Mouse (Mus musculus): ENCODE data around the gene Golga5. TPM values are rescaled to one million over a fixed set of nuclear protein-coding genes. Genes with fewer than 3 reads are reported as not detected.

Gene Golga5
- polyA plus RNA-seq, 1 experiment from 2014 or later, result 30.9 TPM

DNA sequence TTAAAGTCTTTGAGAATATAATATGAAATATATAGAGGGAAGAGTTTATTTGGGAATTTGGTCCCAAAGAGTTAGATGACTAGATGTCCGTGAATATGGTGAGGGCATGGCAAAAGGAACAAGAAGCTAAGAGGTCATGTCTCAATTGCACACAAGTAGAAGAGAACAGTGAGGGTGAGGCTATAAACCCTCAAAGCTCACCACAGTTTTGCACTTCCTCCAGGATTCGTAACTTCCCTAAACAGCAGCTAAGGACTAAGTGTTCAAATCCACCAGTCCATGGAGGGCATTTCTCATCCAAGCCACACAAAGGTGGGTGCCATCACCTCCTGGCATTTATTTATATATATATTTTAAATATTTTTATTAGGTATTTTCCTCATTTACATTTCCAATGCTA is 32.1 kb downstream of the Golga5 start:
- H3K9me3 ChIP-seq (replicated peaks), result no peaks in the 10 kb centered on the region
- 88% methylated on average over 2 of the region's 2 CpGs for WGBS

DNA sequence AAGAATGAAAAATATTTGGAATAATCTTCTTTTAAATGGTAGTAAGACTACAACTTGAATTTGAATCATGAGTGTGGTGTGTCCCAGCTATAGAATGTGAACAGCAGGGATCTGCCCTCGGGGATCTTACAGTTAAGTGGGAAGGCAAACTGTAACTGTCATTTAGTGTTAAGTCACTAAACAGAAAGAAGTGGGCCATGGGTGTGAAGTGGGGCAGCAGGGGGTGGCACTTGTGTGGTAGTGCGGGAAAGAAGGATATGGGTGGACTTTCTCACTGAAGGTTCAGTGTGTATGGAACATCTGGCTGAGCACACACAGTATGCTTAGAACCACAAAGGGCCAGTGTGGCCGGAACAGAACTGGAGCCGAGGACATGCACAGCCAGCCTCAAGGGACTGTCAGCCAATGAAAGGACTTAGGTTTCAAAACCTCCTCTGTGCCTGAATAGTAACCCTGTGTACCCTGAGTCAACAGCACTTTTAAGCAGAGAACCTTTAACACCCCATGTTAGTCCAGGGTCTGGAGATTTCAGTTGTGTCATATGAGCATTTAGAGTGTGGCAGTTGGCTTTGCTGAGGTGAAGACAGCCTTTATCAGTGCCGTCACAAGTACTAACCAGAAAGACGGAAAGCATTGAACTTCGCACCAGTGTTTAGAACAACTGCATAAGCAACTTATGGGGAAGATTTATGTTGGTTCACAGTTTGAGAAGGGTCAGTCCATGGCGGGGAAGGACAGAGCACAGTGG is 33.1 kb downstream of the Golga5 start:
- H3K9me3 ChIP-seq (replicated peaks), result no peaks in the 10 kb centered on the region
- DNase-seq (ENCODE audit: low spot score), result no peak
- no peaks in the 10 kb centered on the region for H3K27me3 ChIP-seq (ENCODE audit: low read depth, poor library complexity, severe bottlenecking)
- H3K27ac ChIP-seq, result no peak overlapping the region
- peaks cover 33% of the 10 kb centered on the region for H3K4me1 ChIP-seq
- H3K4me3 ChIP-seq, result no peak overlapping the region
- peaks cover 5% of the 10 kb centered on the region for H3K36me3 ChIP-seq
- 79% methylated on average over 8 of the region's 8 CpGs for WGBS

More for the DNA sequence above, 32.1 kb downstream of the Golga5 start:
- no peak overlapping the region for H3K27ac ChIP-seq
- H3K4me1 ChIP-seq, result peaks cover 34% of the 10 kb centered on the region
- H3K27me3 ChIP-seq (ENCODE audit: low read depth, poor library complexity, severe bottlenecking), result no peaks in the 10 kb centered on the region
- no peak for DNase-seq (ENCODE audit: low spot score)
- H3K36me3 ChIP-seq, result peaks cover 15% of the 10 kb centered on the region
- H3K4me3 ChIP-seq, result no peak overlapping the region

DNA sequence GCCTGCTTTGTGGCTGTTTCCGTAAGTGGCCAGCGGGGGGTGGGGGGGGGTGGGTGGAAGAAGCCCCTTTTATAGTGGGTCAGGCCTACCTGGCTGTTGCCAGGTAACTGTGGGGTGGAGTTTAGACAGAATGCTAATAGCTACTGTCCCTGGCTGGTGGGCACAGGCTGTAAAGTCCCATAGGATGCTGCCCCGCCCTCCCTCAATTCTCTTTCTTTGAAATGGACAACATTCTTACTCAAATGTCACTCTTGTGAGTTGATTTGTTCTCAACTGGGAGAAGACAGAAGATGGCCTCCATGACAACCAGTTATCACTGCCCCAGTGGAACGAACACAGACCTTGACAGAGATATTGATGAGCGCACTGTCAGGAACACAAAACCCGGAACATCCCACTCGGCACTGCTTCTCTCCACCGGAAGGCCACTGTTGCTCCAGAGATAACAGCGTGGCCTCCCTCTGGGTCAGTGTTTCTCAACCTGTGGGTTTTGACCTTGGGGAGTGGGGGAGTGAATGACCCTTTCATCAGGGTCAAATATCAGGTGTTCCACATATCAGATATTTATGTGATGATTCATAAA is 36.3 kb downstream of the Golga5 start:
- no peak for DNase-seq (ENCODE audit: low spot score)
- Histone ChIP-seq H3K27me3 (ENCODE audit: low read depth, poor library complexity, severe bottlenecking) (no peaks in the 10 kb centered on the region), H3K36me3 (no peaks in the 10 kb centered on the region), H3K4me1 (peaks cover 12% of the 10 kb centered on the region; the same call in 1 of the 2 replicates), H3K27ac (peak overlapping the region; percentile 9; the same call in 1 of the 2 replicates), H3K4me3 (no peak overlapping the region), H3K9me3 (replicated peaks) (no peaks in the 10 kb centered on the region)
- WGBS, result 77% methylated on average over 9 of the region's 9 CpGs

DNA sequence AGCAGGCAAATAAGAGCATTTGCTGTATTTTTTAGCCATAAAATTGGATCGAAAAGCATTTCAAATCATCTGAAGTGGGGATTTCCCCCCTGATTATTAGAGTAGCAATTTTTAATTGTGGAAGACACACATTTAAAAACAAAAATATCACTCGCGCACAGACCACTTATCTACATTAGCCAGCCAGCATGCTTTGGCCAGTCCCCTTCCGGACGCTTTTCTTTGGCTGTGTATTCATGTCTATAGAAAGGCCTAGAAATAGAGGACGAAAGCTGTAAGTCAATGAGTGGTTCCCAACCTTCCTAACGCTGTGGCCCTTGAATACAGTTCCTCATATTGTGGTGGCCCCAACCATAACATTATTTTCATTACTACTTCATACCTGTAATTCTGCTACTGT is 37.0 kb downstream of the Golga5 start:
- no peaks in the 10 kb centered on the region for H3K27me3 ChIP-seq (ENCODE audit: low read depth, poor library complexity, severe bottlenecking)
- WGBS, result 94% methylated on average over 7 of the region's 7 CpGs
- H3K4me1 ChIP-seq, result peaks cover 16% of the 10 kb centered on the region
- H3K36me3 ChIP-seq, result no peaks in the 10 kb centered on the region
- H3K27ac ChIP-seq, result no peak overlapping the region
- H3K4me3 ChIP-seq, result no peak overlapping the region
- DNase-seq (ENCODE audit: low spot score), result no peak
- no peaks in the 10 kb centered on the region for H3K9me3 ChIP-seq (replicated peaks)

DNA sequence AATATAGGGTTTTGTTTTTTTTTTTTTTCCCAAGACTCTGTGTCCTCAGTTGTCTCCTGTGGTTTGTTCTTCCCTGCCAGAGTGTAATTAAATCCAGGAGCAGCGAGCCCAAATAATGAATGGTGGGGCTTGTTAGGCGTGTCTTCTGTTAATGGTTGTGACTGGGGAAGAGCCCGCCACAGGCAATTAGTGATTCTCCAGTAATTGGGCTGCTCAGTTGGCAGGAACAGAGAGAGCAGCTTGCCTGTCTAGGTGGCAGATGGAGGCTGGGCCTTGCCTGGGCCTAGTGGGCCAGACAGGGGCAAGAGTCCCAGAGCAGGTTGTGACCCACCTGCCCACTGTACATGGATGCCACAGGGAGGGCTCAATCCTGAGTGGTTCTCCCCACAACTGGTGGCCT is 42.4 kb downstream of the Golga5 start:
- 12% methylated on average over 3 of the region's 3 CpGs for WGBS
- Histone ChIP-seq H3K4me3 (no peak overlapping the region), H3K36me3 (no peaks in the 10 kb centered on the region), H3K4me1 (peaks cover 29% of the 10 kb centered on the region), H3K27ac (peak overlapping the region; percentile 10; the same call in 1 of the 2 replicates), H3K27me3 (ENCODE audit: low read depth, poor library complexity, severe bottlenecking) (no peaks in the 10 kb centered on the region), H3K9me3 (replicated peaks) (no peaks in the 10 kb centered on the region)
- no peak for DNase-seq (ENCODE audit: low spot score)

DNA sequence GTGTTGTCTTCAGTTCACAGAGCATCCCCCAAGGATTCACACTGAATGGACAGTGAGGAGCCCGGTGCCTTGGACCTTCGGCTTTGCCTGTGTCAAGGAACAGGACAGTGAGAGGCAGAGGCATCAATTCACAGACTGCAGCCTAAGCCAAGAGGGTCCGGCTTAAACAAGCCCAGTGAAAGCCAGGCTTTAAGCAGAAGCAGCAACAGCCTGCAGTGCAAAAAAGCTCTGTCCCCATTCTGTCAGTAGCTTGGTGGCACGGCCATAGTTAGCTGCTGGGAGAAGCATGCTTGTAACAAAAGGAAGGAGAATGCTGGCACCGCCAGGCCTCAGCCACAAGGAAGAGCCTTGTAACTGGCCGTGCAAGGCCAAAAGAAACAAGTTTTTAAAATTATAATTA is 45.2 kb downstream of the Golga5 start:
- peaks cover 32% of the 10 kb centered on the region for H3K4me1 ChIP-seq
- H3K36me3 ChIP-seq, result no peaks in the 10 kb centered on the region
- 77% methylated on average over 6 of the region's 6 CpGs for WGBS
- no peak for DNase-seq (ENCODE audit: low spot score)
- peak overlapping the region; percentile 71; the same call in 1 of the 2 replicates for H3K27ac ChIP-seq
- no peaks in the 10 kb centered on the region for H3K27me3 ChIP-seq (ENCODE audit: low read depth, poor library complexity, severe bottlenecking)
- no peak overlapping the region for H3K4me3 ChIP-seq
- H3K9me3 ChIP-seq (replicated peaks), result no peaks in the 10 kb centered on the region

DNA sequence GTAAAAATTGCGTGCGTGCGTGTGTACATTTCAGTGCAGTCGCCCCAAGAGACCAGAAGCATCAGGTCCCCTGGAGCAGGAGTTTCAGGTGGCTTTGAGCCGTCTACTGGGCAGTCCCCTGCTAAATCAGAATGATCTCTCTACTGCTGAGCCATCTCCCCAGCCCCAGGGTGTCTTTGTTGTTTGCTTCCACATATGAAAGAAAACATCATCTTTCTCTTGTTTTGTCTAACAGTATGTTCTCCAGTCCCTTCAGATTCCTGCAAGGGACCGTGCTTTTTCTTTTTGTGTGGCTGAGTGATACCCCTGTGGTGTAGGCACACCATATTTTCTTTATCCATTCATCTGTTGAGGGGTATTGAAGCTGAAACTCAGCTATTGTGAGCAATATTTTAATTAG is 45.8 kb downstream of the Golga5 start:
- Histone ChIP-seq H3K27me3 (ENCODE audit: low read depth, poor library complexity, severe bottlenecking) (peaks cover 2% of the 10 kb centered on the region; the same call in 1 of the 2 replicates), H3K4me1 (peaks cover 31% of the 10 kb centered on the region), H3K4me3 (no peak overlapping the region), H3K27ac (no peak overlapping the region; the same call in 1 of the 2 replicates), H3K36me3 (no peaks in the 10 kb centered on the region), H3K9me3 (replicated peaks) (no peaks in the 10 kb centered on the region)
- DNase-seq (ENCODE audit: low spot score), result no peak
- WGBS, result 91% methylated on average over 6 of the region's 6 CpGs

DNA sequence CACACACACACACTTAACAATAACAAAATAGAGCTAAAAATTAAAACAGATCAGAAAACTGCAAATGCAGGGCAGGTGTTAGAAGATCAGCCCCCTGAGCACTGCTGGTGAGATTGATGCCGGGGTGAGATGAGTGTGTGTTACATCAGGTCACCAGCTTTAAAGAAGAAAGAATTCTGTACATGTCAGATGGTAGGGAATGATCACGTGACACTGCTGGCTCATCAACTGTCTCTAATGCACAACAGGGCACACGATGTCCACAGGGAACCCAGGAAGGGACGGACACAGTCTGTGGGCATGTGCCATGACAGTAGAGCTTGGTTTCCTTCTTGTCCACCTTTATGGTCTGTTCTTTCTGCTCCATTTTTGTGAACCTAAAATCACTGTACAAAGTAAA is 47.2 kb downstream of the Golga5 start:
- H3K9me3 ChIP-seq (replicated peaks), result no peaks in the 10 kb centered on the region
- peaks cover 12% of the 10 kb centered on the region; the same call in 1 of the 2 replicates for H3K27me3 ChIP-seq (ENCODE audit: low read depth, poor library complexity, severe bottlenecking)
- no peak for DNase-seq (ENCODE audit: low spot score)
- no peaks in the 10 kb centered on the region for H3K36me3 ChIP-seq
- H3K27ac ChIP-seq, result no peak overlapping the region
- H3K4me3 ChIP-seq, result no peak overlapping the region
- WGBS, result 88% methylated on average over 4 of the region's 4 CpGs
- H3K4me1 ChIP-seq, result peaks cover 22% of the 10 kb centered on the region

DNA sequence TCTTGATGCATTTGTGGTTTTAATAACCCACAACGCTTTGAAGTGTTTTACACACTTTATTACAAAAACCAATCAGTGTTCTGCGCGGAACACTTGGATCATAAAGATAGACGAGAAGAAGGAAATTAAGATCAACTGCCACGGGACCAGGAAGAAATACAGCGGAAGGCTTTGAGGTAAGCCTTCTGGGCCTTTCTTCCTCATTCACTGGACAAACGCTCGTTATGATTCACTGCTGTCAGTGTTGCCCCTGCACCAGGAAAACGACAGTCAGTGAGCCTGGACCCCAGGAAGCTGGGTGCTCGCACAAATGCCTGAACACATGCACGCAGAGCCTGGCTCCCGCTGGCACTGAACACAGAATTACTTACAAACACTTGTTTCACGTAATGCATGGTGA is 48.7 kb downstream of the Golga5 start:
- 75% methylated on average over 13 of the region's 13 CpGs for WGBS
- DNase-seq (ENCODE audit: low spot score), result no peak
- no peak overlapping the region for H3K4me3 ChIP-seq
- no peak overlapping the region for H3K27ac ChIP-seq
- H3K27me3 ChIP-seq (ENCODE audit: low read depth, poor library complexity, severe bottlenecking), result peaks cover 21% of the 10 kb centered on the region; the same call in 1 of the 2 replicates
- no peaks in the 10 kb centered on the region for H3K9me3 ChIP-seq (replicated peaks)
- no peaks in the 10 kb centered on the region for H3K36me3 ChIP-seq
- H3K4me1 ChIP-seq, result peaks cover 22% of the 10 kb centered on the region

DNA sequence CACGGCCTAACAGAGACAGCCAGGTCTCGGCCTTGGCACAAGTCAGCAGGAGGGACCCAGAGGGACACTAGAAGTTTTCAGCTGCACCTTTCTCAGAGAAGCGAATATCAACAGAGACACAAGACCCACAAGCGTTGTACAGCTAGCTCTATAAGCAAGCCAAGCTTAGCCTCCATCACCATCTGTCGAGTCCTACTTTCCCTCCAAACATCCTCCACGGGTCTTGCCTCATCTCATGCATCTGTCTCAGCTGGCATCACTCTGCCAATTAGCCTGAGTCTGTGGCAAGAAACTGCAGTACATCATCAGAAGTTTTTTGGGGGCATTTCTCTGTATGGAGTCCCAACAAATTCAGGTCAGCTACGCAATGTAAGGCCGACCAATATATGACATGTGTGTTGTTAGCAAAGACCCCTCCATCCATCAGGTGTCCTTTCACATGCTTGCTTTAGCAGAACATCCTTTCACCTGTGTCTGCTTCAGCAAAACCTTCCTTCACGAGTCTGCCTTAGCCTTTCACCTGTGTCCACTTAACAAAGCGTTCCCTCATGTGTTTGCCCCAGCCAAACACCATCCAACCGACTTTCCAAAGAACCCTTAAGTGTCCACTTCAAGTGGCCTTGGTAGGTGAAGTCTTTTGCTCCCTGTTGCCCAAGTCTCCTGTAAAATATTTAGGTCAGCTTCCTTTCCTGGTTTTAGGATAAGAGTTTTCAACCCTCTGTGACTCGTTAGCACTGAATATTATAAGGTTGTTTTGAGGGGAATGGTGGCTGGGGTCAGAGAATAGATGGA is 51.2 kb downstream of the Golga5 start:
- H3K9me3 ChIP-seq (replicated peaks), result no peaks in the 10 kb centered on the region
- DNase-seq (ENCODE audit: low spot score), result no peak
- no peak overlapping the region for H3K27ac ChIP-seq
- H3K4me1 ChIP-seq, result peaks cover 11% of the 10 kb centered on the region
- H3K4me3 ChIP-seq, result no peak overlapping the region
- H3K27me3 ChIP-seq (ENCODE audit: low read depth, poor library complexity, severe bottlenecking), result peaks cover 39% of the 10 kb centered on the region
- WGBS, result 88% methylated on average over 12 of the region's 12 CpGs
- no peaks in the 10 kb centered on the region for H3K36me3 ChIP-seq

DNA sequence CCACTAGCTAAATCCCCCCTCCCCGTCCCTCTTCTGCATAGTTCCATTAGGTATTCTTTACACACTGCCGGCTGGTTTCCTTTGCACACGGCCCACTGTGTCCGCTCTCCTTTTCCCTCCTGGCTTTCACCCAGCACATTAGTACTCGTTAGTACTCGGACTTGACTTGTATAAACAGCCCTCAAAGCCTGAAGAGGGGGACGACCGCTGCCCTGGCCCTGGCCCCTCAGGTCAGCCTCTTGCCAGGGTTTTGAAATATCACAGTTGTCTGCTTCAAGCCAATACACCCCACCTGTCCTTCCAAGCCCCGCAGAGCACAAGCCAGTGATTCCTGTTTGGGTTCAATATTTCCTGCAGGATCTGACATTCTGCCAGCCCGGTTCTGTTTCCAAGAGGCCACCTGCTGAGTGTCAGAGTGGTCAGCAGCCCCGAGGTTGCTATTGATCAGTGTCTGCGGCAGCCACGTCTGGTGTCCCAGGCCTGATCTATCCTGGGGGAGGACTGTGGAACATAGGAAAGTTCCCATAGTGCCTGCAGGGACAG is 52.9 kb downstream of the Golga5 start:
- Histone ChIP-seq H3K9me3 (replicated peaks) (no peaks in the 10 kb centered on the region), H3K4me1 (peaks cover 11% of the 10 kb centered on the region), H3K27ac (no peak overlapping the region), H3K36me3 (no peaks in the 10 kb centered on the region), H3K4me3 (no peak overlapping the region), H3K27me3 (ENCODE audit: low read depth, poor library complexity, severe bottlenecking) (peaks cover 54% of the 10 kb centered on the region)
- 47% methylated on average over 13 of the region's 13 CpGs for WGBS
- no peak for DNase-seq (ENCODE audit: low spot score)

DNA sequence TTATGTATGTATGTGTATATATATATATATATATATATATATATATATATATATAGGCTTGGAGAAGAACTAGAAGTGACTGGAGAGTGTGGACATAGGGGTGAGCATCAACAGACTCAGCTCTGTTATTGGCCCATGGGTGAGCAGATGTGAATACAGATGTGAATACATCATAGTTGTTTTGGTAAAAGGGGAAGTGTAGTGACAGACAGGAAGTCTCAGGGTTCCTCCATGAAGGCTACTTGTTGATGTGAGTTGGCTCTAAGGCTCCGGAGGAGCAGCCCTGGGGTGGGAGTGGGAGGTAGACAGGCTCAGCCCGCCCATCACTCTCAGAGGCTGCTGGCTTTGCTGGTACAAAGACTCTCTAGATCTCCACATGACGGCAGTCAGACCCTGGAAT is 55.3 kb downstream of the Golga5 start:
- Histone ChIP-seq H3K4me3 (no peak overlapping the region), H3K27ac (no peak overlapping the region), H3K27me3 (ENCODE audit: low read depth, poor library complexity, severe bottlenecking) (peaks cover 68% of the 10 kb centered on the region), H3K4me1 (peaks cover 8% of the 10 kb centered on the region), H3K9me3 (replicated peaks) (no peaks in the 10 kb centered on the region), H3K36me3 (no peaks in the 10 kb centered on the region)
- WGBS, result 76% methylated on average over 3 of the region's 3 CpGs
- DNase-seq (ENCODE audit: low spot score), result no peak

DNA sequence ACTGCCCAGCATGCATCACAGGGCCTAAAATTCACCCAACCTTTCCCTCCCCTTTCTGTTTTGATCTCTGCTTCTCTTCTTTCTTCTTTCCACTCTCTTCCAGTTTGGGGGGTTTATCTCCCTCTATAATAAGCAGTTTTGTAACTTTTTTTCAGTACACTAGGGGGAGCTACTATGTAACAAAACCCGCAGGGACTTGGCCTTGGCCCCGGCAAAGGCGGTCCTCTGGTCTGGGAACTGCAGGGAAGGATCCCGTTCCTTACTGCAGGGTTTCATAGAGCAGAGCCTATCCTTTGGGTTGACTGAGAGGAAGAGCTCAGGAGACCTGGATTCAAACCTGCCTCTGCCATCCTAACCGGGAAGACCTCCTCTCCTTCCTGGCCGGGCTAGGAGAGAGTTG is 55.8 kb downstream of the Golga5 start:
- Histone ChIP-seq H3K27me3 (ENCODE audit: low read depth, poor library complexity, severe bottlenecking) (peaks cover 71% of the 10 kb centered on the region), H3K9me3 (replicated peaks) (no peaks in the 10 kb centered on the region), H3K27ac (no peak overlapping the region), H3K4me1 (peaks cover 8% of the 10 kb centered on the region), H3K4me3 (no peak overlapping the region), H3K36me3 (no peaks in the 10 kb centered on the region)
- DNase-seq (ENCODE audit: low spot score), result no peak
- WGBS, result 23% methylated on average over 6 of the region's 6 CpGs
